Mouse (Mus musculus): Measurements from ENCODE around the gene Lmna.

DNA sequence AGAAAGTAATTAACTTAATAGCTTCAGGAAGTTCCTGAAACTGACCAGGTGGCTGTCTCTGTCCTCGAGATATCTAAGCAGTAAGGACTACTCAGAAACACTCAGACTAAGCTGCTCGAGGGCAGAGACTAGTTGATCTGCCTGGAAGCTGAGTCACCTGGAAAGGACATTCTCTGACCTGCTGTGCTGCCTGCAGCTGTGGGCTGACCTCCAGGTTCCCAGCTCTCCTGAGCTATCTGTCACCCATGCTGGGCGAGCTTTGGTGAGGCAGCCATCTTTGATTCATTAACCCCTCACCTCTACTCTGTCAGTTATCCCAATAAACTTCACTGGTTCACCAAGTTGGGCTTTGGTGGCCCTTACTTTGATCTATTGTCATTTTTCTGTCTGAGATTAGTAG is 30.6 kb downstream of the Lmna start:
- TF ChIP-seq CHD1 (IDR thresholded peaks at IDR 0.05; ENCODE audit: low read depth, low read length) (no peak), MAFK (IDR thresholded peaks at IDR 0.05; ENCODE audit: borderline replicate concordance, low read depth, low read length) (no peak), ZC3H11A (IDR thresholded peaks at IDR 0.05; ENCODE audit: low read depth, low read length) (no peak)

All from MEL (cell line).